Mouse (Mus musculus) cerebellum, adult 11-12 months (tissue): ENCODE measurements at regions not wholly inside any gene's neighbourhood (a gene's known extent, or its start where the extent isn't known, plus 50 kb on each side); places are given as distances from the start of the nearest gene placed in this dataset.

Source experiments
- DNase-seq: peaks from one replicate; pipeline ENCODE4 v3.0.0; 2022

DNA sequence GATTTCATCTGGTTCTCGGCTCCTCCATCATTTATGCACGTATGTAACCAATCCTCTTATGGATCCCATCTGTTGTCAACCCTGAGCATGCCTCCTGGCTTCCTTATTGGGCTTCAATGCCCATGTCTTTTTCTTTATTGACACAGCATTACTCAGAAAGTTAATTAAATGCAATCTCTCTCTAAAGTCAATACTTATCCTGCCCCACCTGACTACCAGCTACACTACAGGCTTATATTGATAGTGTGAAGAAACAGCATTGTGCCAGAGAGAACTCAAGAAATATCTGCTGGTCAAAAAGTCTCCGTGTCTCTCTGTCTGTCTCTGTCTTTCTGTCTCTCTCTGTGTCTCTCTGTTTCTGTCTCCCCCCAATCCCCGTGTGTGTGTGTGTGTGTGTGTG, 194.7 kb upstream of the Rfx3 start:
- no peak for DNase-seq

DNA sequence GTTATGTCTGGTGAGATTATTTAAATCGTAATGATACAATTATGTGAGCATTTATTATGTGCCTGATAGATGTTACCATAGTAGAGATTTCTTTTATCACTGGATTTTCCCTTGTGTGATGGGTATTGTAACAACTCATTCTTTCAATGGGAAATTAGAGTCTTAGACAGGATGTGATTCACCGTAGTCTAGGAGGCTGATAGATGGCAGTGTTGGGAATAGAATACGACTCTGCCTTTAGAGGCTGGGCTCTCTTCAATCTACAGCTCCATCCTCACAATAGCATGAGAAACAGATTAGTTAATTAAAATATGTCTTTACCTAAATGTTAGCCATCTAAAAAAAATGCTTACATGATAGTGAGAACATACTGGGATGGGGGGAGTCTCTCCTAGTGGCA, 192.8 kb upstream of the Rfx3 start:
- DNase-seq = no peak

DNA sequence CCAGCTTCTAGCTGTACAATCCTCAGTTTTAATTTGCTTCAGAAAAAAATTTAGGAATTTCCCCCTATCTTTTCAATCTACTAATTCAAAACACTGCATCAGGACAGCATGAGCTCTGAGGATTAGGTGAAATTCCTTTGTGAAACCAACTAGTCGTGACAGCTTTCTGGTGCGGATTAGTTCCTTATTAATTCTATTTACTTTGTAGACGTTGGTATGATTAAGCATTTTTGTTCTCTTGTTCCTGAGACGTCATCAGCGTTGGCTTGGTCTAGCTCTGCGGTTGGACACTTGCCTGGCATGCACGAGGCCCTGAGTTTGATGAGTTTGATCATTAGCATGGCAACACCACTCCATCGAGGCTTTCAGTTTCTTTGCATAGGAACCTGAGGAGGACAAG, 188.4 kb upstream of the Rfx3 start:
- no peak for DNase-seq

DNA sequence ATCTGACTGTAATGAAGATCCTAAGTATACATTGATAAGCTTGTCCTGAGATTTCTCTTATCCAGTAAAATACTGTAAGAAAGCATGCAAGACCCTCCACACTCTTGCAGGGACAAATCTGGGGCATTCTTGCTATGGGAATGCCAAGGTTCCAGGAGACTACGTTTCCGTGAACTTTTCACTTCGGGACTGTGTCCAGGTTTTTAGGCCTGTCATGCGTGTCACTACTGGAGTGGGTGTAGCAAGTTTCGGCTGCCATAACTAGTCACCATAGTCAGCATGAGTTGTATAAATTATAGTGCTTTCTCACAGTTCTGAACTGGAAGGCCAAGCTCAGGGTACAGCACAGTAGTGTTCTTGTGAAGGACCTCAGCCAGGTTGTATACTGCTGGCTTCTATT, 185.9 kb upstream of the Rfx3 start:
- DNase-seq = no peak

DNA sequence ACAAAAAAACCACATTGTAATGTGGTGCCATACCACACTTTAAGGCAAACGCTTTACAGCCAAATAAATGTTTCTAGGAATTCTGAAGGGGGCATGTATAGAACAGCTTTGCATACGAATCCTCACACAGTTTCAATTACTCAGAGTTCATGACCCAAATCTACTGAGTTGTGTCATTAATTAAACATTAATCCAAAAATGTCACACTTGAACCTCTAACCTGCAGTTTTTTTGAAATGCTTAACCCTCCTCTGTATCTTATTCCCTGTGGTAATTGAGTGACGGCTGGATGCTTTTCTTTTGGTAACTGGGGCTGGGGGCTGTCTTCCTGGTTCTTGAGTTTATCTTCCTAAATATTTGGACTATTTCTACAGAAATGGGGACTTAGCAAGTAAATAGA, 181.3 kb upstream of the Rfx3 start:
- DNase-seq = no peak

DNA sequence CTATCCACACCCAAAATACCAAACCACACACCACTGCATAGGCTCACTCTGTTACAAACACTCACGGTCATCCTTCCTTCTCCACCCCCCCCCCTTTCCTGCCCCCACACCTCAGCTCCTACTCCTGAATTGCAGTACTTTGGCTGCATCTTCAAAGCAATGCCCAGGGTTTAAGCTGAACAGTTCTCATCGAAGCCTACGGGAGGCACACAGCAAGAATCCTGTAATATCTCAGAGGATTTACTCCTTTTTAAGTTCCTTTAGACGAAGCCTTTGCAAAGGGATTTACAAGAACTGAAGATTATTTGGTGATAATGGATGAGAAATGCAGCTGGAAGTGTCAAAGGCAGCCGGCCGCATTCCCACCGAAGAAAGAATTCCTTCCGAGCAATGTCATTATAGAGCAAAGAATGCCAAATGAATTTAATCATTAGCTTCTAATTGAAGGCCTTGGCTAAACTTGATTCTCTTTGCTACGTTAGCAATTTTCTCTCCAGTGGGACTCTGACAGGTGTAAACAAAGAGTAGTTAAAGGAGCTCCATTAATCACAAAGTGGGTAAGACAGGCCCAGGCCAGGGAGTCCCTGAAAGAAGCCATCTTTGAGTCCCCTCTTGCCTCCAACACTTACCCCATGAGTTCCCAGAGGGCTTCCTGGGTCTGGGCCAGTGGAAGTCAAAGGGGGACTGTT, 180.6 kb upstream of the Rfx3 start:
- no peak for DNase-seq

DNA sequence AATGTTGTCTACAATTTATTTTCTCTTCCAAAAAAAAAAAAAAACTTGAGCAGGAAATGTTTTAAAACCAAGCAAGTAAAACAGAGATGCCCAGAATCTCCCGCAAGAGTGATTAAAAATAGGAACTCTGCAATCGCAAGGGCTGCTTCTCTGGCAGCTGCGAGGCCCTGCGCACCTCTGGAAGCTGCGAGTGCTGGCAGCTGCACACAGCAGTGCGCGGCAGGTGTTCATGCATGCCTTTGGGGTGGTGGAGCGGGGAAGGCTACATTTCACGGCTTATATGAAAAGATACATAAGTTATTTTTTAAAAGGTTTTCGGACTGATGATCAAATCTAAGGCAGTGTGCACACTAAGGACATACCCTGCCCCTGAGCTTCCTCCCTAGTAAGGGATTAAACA, 179.3 kb upstream of the Rfx3 start:
- no peak for DNase-seq

DNA sequence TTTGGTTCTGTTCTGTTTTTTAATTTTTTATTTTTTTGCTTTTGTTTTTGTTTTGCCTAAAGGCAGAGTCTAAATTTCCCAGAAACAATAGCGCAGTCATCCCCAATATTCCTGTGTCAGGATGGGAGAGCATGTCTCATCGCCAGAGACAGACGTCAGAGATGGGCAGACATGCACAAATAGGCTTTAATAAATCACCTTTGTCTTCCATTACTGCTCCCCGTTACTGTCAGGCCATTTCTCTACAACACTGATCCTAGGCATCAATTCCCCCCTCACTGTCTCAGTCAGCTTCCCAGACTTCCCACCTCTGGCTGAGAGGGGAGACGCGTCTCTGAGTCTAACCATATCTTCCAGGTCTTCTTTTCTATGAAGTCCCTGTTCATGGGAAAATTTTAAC, 177.4 kb upstream of the Rfx3 start:
- DNase-seq = no peak

DNA sequence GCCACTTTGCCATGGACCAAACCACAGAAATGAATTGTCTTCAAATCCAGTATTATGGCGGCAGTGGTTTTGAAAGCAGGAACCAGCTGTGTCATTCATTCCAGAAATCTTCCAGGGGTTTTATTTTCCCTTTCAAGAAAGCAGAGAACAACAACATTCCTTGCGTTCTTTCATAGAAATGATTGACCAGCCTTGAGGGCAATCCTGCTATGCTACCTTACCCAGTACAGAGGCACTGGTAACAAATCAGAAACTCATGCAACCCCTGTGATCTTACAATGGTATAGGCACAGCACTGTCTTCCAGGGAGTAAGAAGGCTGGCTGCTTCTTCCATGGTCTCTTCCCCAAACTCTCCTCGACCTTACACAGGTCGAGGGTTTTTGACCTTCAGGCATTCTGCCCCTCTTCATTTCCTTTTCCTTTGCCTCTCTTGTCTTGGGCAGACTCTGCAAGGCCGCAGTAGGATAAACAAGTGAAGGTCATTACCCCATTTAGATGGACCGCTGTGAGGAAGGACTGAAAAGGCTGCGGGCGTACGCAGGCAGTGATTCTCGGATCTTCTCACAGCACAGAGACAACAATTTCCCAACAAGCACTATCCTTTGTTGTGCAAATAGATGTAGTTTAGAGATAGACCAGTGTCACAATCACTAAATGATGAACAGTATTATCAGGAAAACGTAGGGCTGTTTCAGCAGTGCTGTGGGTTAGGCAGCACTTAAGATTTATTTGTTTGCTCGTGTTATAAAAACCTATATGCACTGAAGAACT, 171.6 kb upstream of the Rfx3 start:
- no peak for DNase-seq

DNA sequence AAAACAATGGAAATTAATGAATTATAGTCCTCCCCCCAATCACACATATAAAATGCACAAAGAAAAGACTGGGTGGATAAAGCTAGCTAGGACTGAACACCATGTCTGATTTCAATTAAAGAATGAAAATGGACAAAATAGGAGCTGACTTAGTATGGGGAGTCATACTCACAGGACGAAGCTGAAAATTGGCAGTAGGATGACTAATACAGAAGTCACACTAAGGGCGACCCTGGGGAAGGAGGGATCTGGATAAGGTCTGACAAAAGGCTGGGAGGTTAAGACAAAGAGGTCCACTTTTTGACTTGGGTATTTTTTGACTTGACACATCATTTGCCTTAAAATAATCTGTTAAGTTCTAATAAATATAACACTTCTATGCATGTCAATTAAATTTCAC, 170.2 kb upstream of the Rfx3 start:
- DNase-seq = no peak

DNA sequence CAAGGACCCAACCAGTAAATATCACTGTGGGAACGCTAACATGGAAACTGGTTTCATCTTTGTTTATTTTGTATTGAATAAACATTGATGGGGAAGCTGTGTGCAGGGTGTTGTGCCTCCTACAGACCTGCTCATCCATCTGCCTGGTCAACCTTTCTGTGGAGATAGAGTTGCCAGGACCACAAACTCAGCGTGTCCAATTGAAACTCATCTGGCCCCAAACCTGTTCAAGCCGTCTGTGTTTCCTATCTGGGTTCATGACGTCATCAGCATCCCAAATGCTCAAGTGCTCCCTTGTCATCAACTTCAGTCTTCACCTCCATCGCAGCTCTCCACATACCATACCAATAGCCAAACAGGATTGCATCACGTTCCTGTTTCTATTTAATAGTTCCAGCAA, 167.1 kb upstream of the Rfx3 start:
- DNase-seq = no peak

DNA sequence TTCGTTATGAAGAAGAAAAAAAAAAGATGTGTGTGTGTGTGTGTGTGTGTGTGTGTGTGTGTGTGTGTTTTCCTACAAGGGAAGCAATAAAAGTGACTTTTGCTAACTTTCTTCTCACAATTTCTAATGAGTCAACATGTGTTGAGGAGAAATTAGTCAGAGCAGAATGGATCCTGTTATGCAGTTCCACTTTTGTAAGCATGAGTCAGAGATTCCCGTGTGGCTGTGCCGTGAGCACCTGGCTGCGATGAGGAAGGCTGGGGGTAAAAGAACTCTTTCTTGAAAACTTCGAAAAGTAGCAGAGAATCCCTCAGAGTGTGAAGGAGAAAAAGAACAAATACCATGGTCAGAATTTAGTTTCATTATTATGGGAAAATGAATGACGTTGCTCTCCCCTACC, 165.9 kb upstream of the Rfx3 start:
- DNase-seq = no peak

DNA sequence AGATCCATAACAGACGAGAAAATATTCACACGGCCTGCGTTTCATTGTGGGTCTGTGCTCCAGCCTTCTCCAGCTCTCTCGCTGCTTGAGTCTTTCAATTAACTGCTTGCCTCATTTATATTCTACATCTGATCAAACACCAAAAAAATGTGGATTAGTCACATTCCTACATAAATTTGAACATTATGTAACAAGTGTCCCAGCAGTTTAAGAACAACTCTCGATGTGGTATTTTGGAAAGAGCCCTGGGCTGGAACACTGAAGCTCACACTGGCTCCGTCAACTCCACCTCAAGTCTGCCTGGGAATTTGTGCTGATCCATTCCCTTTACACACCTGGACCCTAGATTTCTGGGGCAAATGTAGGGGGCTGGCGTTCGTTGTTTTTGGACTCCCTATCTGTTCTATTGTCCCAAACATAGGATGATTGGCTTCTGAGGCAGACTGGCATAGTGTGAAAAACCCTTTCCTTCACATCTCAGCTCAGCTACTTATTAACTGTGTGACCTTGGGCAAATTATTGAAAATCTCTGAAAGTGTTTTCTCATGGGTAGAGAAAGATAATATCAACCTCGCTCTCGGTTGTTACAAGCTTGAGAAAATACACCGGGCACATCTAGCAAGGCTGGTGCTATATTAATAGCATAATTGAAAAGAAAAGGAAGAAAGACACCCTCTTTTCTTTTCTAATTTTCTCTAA, 161.0 kb upstream of the Rfx3 start:
- no peak for DNase-seq

DNA sequence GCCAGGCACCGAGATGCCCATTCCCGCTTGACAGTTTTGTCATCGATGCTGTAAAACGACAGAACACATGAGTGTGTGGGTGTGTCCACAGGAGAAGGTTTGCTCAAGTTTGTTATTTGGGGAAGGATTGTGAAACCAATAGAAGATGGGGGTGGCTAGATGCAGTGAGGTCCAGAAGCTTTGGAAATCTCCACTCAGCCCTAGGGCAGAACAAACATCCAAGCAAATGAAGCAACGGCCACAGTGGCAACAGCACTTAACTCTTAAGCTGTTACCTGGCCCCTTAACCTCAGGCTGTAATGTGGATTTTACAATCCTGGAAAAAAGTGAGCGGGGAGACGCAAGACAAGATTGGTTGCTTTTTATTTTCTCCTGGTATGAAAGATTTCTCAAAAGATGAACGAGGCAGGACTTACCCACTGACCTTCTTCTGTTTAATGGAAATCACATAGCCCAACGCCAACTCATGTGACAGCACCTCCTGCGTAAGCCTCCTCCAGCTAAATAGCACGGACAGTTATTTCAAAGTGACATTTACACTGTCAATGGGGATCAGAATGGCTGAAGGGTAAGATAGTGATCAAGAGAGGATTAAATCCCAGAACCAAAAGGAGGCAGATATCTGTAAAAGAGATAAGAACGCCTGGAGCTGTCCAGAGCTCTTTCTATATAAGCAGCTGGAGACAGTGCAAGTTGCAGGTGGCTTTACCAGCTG, 156.6 kb upstream of the Rfx3 start:
- DNase-seq = no peak

DNA sequence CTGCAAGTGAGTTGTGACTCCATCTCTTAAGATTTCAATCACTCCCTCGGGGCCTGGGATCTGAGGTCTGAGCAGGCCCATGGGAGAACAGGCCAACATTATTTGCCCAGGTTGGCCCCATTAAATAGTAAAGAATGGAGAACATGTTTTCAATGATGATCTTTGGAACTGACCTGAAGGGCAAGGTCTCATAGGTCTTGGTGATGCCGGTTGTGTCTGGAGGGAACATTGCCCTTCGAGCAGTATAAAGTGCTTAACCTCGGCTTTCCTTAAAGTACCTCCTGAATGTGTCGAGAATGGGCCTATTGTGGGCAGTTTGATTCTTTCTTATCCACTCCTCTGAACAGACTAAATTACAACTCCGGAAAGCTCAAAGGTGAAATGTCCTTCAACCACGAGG, 155.7 kb upstream of the Rfx3 start:
- no peak for DNase-seq

DNA sequence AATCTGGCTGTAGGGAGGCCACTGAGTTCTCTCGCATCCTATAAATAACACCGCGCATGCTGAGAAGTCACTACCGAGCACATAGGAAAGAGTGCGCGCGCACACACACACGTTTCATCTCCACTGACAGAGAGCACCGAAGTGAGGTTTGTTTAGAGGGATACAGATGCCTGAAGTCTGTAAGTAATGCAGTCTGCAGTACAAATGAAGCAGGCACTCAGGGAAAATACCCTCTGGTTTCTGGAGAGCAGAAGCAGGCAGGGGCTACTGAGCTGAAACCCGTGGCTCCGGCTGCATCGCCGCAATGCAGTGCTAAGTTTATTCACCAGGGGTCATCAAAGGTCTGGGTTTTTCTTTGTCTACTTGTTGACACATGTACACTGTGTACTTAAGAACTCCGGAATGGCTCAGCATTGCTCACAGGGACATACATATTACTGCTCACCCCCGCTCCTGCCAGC, 155.0 kb upstream of the Rfx3 start:
- peak; percentile 27 for DNase-seq

DNA sequence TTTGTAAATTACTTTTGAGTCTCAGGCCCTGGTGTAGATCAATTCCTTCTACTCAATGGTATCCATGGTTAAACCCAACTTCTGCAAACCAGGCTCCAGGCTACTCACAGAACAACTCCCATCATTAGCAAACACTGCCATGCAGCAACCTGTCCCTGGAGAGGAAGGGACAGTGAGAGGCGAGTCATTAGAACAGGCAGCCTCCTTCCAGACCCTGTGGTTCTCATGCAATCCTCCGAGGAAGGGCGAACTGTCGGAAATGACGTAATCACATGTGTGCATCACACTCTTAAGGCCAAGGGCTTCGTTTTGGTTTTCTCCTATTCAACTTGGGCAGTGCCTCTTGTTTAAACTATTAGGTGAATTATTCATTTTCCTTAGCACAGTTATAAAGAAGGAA, 152.2 kb upstream of the Rfx3 start:
- no peak for DNase-seq

DNA sequence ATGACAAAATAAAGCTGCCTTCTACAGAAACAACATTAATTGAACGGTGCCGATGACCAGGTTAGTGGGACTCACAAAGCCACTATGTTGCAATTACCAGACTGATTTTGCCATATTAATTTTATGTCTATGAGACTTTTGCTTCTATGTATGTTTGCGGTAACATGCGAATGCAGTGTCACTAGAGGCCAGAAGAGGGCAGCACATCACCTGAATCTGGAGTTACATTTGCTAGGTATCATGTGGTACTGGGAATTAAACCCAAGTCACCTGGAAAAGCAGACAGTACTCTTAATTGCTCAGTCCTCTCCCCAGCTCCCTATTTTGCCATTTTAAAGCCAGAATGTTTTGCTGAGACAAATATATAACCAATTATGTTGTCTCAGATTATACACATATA, 149.6 kb upstream of the Rfx3 start:
- no peak for DNase-seq

DNA sequence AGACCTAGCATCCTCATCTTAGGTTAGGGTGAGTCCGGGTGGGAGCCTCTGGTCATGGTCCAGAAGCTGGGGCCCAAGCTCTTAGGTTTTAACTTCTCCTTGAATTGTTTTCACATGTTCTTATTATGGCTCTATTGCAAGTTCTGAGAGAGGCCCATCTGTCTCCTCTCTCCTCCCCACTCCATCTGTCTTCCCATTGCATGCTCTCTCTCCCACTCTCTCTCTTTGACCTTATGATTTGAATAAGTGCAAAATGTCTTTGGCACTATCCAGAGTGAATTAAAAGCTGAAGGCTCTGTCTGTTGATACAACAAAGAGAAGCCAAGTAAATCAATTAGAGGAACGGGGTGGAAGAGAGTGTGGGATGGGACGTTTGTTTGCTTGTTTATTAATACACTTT, 146.2 kb upstream of the Rfx3 start:
- DNase-seq = no peak

DNA sequence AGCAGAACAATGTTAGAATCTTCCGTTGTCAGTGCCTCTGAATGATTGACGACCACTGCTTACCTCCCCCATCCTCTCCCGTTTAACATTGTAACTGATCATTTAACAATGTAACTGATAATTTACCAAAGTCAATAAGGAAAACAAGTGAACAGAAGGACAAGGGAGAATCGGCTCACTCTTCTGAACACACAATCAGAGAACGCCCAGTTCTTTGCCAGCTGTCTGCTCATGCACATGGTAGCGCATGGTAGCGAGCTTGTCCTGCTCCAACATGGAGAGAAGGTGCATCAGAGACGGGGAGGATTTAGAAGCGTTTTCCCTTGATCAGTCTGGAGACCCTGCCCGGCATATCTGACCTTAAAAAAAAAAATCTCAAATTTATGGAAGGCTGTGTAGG, 126.6 kb upstream of the Rfx3 start:
- DNase-seq = no peak

DNA sequence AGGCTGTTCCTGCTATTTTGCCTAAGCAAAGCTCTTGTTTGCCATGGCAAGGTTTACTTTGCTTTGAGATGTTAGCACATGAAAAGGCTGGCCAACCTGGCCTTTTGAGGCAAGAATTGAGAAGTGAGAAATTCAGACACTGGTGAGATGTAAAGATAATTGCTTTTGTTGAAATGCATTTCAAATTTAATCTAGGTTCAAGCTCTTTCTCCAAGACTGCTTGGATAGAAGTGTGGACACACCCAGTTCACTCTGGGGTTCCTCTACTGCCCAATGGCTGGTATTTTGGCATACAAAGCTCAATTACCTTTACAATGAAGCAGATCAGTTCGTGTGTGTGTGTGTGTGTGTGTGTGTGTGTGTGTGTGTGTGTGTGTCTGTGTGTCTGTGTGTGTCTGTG, 123.8 kb upstream of the Rfx3 start:
- no peak for DNase-seq

DNA sequence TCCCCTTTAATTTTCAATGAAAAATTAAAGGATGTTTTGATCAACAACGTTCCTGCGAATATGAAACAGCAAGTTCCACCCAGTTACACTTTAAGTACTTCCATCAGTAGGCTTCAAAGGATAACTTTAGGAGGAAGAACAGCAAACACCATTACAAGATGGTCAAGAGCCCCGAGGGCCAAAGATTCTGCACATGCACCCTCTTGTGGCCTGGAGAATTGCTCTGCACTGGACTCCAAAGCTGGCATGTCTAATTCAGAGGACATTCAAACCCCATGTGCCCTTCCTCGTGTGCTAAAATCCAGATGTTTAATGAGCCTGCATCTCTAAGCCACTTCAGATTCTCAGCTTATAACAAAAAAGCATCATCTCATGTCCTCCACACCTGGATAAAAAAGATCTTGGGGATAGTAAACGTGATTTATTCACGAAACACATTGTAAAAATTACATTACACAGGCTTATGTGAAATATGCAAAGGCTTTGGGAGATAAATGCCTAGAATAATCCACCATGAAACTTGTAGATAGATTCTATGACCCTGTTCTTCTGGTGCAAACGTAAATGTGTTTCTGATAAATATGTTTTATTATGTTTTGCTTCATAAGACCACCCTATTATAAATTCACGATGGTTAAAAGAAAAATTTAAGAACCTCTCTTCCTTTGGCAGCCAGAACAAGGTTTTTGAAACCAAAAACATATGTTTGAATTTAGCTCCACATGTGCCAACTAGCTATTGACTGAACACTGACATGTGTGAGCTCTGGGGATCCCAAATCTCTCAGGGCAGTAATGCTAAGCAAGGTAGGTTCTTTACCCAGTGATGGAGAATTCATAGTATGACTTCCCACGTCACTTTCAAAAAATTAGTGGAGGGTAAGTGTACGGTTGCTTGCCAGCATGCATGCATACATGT, 100.6 kb upstream of the Rfx3 start:
- no peak for DNase-seq
